Mouse (Mus musculus) c-Kit-negative CD71-positive TER-119-positive erythroid progenitor cells, embryonic 14.5 days (primary cell): ENCODE data around the gene Nfyb.

Experiments used
- DNase-seq: peaks from one replicate; pipeline ENCODE4 v3.0.0-alpha.2; 2013; ENCODE audit warnings: low read depth, low spot score

The Nfyb gene

GRCm38 (mm10) chr10:82763840-82764631 is at the start of gene Nfyb:
Gene Nfyb (minus strand): TSS chr10:82764144.
- peak; percentile 94 for DNase-seq

- DNase-seq, result peak; percentile 20
Observed at GRCm38 (mm10) chr10:82811855-82812431, 48.0 kb upstream of the Nfyb start.

GRCm38 (mm10) chr10:82809352-82809751 is 45.4 kb upstream of the Nfyb start:
- DNase-seq, result no peak

GRCm38 (mm10) chr10:82808891-82809290 is 44.9 kb upstream of the Nfyb start:
- no peak for DNase-seq

- DNase-seq, result no peak
Observed at GRCm38 (mm10) chr10:82808155-82808554, 44.2 kb upstream of the Nfyb start.

GRCm38 (mm10) chr10:82807238-82807637 is 43.3 kb upstream of the Nfyb start:
- DNase-seq, result no peak

GRCm38 (mm10) chr10:82806414-82806813 is 42.5 kb upstream of the Nfyb start:
- DNase-seq, result no peak

GRCm38 (mm10) chr10:82805111-82805510 is 41.2 kb upstream of the Nfyb start:
- no peak for DNase-seq

GRCm38 (mm10) chr10:82804396-82804795 is 40.5 kb upstream of the Nfyb start:
- DNase-seq, result no peak

- DNase-seq, result no peak
Observed at GRCm38 (mm10) chr10:82800094-82800493, 36.1 kb upstream of the Nfyb start.

- no peak for DNase-seq
Observed at GRCm38 (mm10) chr10:82798312-82798933, 34.5 kb upstream of the Nfyb start.

GRCm38 (mm10) chr10:82797119-82797491 is 33.2 kb upstream of the Nfyb start:
- DNase-seq, result no peak

- DNase-seq, result no peak
Observed at GRCm38 (mm10) chr10:82796471-82797118, 32.7 kb upstream of the Nfyb start.

GRCm38 (mm10) chr10:82795767-82796166 is 31.8 kb upstream of the Nfyb start:
- DNase-seq, result no peak

GRCm38 (mm10) chr10:82795071-82795731 is 31.3 kb upstream of the Nfyb start:
- no peak for DNase-seq

GRCm38 (mm10) chr10:82792311-82792710 is 28.4 kb upstream of the Nfyb start:
- DNase-seq, result no peak

GRCm38 (mm10) chr10:82791713-82792112 is 27.8 kb upstream of the Nfyb start:
- no peak for DNase-seq

- no peak for DNase-seq
Observed at GRCm38 (mm10) chr10:82790504-82790903, 26.6 kb upstream of the Nfyb start.

- DNase-seq, result no peak
Observed at GRCm38 (mm10) chr10:82789181-82789580, 25.2 kb upstream of the Nfyb start.

- DNase-seq, result no peak
Observed at GRCm38 (mm10) chr10:82782472-82782871, 18.5 kb upstream of the Nfyb start.

- no peak for DNase-seq
Observed at GRCm38 (mm10) chr10:82780816-82781215, 16.9 kb upstream of the Nfyb start.

- DNase-seq, result peak; percentile 48
Observed at GRCm38 (mm10) chr10:82780322-82780721, 16.4 kb upstream of the Nfyb start.
